Mouse (Mus musculus) c-Kit-positive CD71-negative TER-119-negative erythroid progenitor cells, embryonic 14.5 days (primary cell): ENCODE data around the gene Rpl36.

Experiments used
- DNase-seq: peaks from one replicate; pipeline ENCODE4 v3.0.0-alpha.2; 2013; ENCODE audit warnings: low read depth

Gene Rpl36

DNA sequence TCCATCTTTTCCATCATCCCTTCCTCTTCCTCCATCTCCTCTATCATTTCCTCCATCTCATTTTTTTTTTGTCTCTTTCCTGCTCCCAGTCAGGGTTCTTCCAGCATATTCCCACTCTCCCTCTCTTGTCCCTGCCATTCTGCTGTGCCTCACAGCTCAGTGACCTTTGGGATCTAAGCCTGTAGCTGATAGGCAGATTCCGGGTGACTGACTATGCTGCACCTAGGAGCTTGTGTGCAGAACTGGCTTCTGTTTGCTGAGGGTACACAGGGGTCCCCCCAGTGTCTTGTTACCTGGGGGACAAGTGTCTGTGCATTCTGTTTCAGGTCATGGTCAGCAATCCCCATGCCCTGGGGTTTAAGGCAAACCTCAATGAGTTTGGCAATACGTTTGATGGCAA, 41.6 kb downstream of the Rpl36 start:
- DNase-seq, result no peak

- DNase-seq, result no peak
Observed at GRCm38 (mm10) chr17:56655311-56655710, 42.1 kb downstream of the Rpl36 start.

- DNase-seq, result no peak
Observed at GRCm38 (mm10) chr17:56656171-56656570, 43.0 kb downstream of the Rpl36 start.

GRCm38 (mm10) chr17:56663659-56664058, 50.4 kb downstream of the Rpl36 start:
- DNase-seq, result no peak
